Mouse (Mus musculus): ENCODE results near the gene Cacna2d2. TPM values are rescaled to one million over a fixed set of nuclear protein-coding genes. Genes with fewer than 3 reads are reported as not detected.

The Cacna2d2 gene
- polyA plus RNA-seq, 1 experiment from 2014 or later: 4.6 TPM

DNA sequence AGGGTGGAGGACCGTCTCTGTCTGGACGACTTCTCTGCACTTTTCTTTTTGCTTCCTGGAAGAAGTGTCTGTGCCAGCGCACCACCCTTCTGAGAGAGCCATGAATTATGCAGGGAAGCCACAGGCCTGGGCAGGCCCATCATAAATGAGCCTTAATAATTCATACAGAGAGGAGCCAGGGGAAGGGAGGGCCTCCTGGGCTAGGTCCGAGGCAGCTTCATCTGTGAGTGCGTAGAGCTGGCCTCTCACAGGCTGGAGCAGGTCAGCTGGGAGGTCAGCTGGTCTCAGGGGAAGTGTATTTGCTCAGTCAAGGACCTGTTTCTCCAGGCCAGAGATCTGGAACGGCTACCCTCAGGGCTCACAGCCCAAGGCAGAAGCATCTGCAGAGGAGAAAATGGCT lies 17.7 kb downstream of the Cacna2d2 start:
- no peaks in the 10 kb centered on the region for H3K36me3 ChIP-seq
- no peak overlapping the region for H3K4me2 ChIP-seq (replicated peaks)
- H3K9me3 ChIP-seq (replicated peaks): no peaks in the 10 kb centered on the region
- H3K4me1 ChIP-seq: peaks cover 13% of the 10 kb centered on the region
- 56% methylated on average over 6 of the region's 6 CpGs for WGBS
- peak; percentile 35; the same call in 1 of the 2 replicates for ATAC-seq (ENCODE audit: low FRiP score)
- H3K27ac ChIP-seq: peak overlapping the region; percentile 52; the same call in 1 of the 2 replicates
- 0 out of 2 replicates have a peak, but pooled peaks cover 3% of the 10 kb centered on the region for H3K27me3 ChIP-seq
- H3K4me3 ChIP-seq: no peak overlapping the region
- H3K9ac ChIP-seq: no peak overlapping the region

DNA sequence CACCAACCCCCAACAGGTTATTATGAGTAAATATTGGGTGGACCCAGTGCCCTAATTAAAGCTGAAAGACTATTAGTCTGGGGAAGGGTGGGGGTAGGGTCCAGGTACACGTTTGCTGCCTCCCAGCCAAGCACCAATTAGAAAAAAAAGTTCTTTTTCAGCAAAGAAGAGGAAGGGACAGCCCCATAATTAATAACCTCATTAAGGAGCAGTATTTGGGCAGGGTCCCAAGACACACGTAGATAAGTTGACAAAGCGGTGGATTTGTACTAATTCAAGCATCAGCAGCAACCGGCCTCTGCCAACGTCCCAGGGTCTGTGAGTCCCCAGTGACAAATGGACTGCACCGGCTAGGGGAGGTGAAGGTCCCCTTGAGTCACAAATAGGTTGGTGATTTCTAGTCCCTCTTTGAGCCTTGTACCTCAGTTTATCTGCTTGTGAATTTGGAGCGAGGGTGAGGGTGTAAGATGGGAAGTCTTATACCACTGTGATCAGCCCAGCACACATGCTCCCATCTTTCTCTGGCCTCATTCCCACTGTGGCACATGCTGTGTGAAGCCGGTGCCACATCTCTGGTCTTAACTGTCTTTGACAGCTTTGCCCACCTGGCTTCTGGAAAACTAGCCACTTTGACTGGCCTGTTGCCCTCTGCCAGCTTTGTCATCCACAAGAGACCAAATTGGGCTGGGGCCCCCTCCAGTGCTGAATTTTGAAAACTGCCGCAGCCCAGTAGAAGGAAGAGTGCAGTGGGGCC lies 20.3 kb downstream of the Cacna2d2 start:
- no peaks in the 10 kb centered on the region for H3K36me3 ChIP-seq
- H3K9ac ChIP-seq: no peak overlapping the region
- 0 out of 2 replicates have a peak, but pooled peaks cover 3% of the 10 kb centered on the region for H3K27me3 ChIP-seq
- no peak overlapping the region for H3K4me3 ChIP-seq
- H3K4me1 ChIP-seq: peaks cover 19% of the 10 kb centered on the region
- no peak for ATAC-seq (ENCODE audit: low FRiP score)
- 81% methylated on average over 9 of the region's 9 CpGs for WGBS
- no peak overlapping the region for H3K4me2 ChIP-seq (replicated peaks)
- H3K9me3 ChIP-seq (replicated peaks): no peaks in the 10 kb centered on the region
- H3K27ac ChIP-seq: no peak overlapping the region

DNA sequence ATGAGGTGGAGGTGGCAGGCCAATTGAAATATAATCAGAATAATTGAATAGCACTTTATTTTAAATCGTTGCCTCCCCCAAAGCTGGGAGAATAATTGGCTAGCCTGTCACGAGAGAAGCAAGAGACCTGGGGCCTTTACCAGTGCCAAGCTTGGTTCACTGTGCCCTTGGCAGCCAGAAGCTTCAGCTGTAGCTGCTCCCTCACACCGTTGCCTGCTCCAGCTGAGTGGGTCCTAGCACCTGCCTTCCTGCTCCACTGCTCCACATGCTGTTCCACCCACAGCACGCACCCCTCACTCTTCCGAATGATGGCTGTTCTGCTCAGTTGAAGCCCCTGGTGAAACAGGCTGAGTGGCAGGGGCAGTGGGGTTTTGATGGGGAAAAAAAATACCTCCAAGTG lies 21.5 kb downstream of the Cacna2d2 start:
- H3K9me3 ChIP-seq (replicated peaks): no peaks in the 10 kb centered on the region
- 69% methylated on average over 5 of the region's 5 CpGs for WGBS
- H3K4me3 ChIP-seq: no peak overlapping the region
- H3K9ac ChIP-seq: no peak overlapping the region
- no peak overlapping the region for H3K4me2 ChIP-seq (replicated peaks)
- H3K27ac ChIP-seq: no peak overlapping the region
- no peaks in the 10 kb centered on the region for H3K36me3 ChIP-seq
- 0 out of 2 replicates have a peak, but pooled peaks cover 6% of the 10 kb centered on the region for H3K27me3 ChIP-seq
- peaks cover 31% of the 10 kb centered on the region for H3K4me1 ChIP-seq
- no peak for ATAC-seq (ENCODE audit: low FRiP score)

DNA sequence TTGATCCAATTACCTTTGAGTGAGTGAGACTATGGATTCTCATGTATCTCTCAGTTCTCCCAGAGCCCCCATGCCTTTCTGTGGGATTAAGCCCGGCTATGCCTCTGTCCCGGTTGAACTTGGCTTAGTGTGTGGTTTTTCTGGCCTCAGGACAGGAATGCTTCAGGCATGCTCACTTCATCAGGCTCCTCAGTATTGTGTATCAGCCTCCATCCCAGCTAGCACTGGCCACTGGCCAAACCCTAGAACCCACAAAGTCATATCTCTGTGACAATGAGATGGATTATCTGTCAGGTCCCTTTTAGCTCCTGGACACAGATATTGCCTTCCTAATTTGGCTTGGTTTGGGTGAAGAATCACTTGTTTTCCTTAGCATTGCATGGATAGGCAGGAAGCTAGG lies 23.5 kb downstream of the Cacna2d2 start:
- no peak for ATAC-seq (ENCODE audit: low FRiP score)
- WGBS: 68% methylated on average over 2 of the region's 2 CpGs
- no peak overlapping the region for H3K4me2 ChIP-seq (replicated peaks)
- H3K27ac ChIP-seq: no peak overlapping the region
- H3K4me3 ChIP-seq: no peak overlapping the region
- no peaks in the 10 kb centered on the region for H3K9me3 ChIP-seq (replicated peaks)
- no peaks in the 10 kb centered on the region for H3K36me3 ChIP-seq
- H3K27me3 ChIP-seq: 0 out of 2 replicates have a peak, but pooled peaks cover 12% of the 10 kb centered on the region
- H3K9ac ChIP-seq: no peak overlapping the region
- peaks cover 33% of the 10 kb centered on the region for H3K4me1 ChIP-seq

DNA sequence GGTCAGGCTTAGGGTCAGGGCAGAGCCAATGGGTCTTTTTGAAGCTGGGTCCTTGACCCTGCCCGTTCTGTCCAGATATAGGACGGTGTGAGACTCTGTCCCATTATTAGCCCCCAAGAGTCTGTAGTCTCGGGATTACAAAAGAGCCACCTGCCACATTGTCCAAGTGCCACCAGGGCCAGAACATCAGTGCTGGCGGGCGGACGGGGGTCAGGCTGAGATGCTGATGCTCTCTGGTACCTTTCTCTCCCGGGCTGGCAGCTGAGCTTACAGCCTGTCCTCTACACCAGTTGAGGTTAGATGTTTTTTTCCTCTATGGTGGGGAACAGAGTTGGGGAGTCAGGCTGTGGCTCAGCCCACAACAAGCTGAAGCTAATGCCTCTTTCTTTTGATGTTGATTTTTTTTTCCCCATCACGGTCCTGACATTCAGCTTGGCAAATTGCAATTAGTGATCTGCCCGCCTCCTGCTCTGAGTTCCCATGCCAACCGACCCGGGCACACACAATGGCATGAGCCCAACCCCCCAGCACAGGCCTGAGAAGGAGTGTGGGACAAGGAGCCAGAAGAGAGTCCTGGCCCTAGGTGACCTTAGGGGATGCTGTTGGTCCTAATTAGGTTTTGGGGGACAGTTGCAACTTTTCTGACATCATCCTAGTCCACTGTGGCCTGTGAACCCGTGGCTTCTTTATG lies 25.2 kb downstream of the Cacna2d2 start:
- Histone ChIP-seq H3K36me3 (no peaks in the 10 kb centered on the region), H3K9ac (no peak overlapping the region), H3K4me2 (replicated peaks) (no peak overlapping the region), H3K27ac (no peak overlapping the region), H3K4me1 (peaks cover 50% of the 10 kb centered on the region), H3K4me3 (no peak overlapping the region), H3K27me3 (peaks cover 17% of the 10 kb centered on the region), H3K9me3 (replicated peaks) (no peaks in the 10 kb centered on the region)
- 45% methylated on average over 12 of the region's 12 CpGs for WGBS
- ATAC-seq (ENCODE audit: low FRiP score): no peak

DNA sequence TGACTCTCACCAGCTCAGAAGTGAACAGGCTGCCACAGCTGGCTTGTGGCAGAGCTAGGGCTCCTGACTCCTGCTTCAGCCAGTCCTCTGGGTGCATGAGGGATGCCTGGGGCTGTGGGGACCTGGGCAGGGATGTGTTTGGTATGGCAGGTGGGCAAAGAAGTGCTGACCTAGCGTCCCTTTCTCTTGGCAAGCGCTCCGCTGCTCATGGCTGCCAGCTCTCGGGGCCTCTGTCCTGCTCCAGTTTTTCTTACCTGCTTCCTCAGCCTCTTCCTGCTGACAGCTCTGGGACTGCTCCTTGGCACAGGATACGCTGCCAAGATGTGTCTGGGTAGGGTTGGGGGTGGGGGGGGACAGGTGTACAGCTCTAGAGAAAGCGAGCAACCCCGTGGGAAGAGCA lies 28.5 kb downstream of the Cacna2d2 start:
- no peaks in the 10 kb centered on the region for H3K36me3 ChIP-seq
- no peak overlapping the region; the same call in 1 of the 2 replicates for H3K9ac ChIP-seq
- H3K4me2 ChIP-seq (replicated peaks): no peak overlapping the region
- H3K9me3 ChIP-seq (replicated peaks): no peaks in the 10 kb centered on the region
- peak overlapping the region; percentile 55 for H3K27ac ChIP-seq
- WGBS: 83% methylated on average over 7 of the region's 7 CpGs
- peaks cover 78% of the 10 kb centered on the region for H3K4me1 ChIP-seq
- H3K4me3 ChIP-seq: no peak overlapping the region
- ATAC-seq (ENCODE audit: low FRiP score): no peak
- H3K27me3 ChIP-seq: peaks cover 14% of the 10 kb centered on the region

DNA sequence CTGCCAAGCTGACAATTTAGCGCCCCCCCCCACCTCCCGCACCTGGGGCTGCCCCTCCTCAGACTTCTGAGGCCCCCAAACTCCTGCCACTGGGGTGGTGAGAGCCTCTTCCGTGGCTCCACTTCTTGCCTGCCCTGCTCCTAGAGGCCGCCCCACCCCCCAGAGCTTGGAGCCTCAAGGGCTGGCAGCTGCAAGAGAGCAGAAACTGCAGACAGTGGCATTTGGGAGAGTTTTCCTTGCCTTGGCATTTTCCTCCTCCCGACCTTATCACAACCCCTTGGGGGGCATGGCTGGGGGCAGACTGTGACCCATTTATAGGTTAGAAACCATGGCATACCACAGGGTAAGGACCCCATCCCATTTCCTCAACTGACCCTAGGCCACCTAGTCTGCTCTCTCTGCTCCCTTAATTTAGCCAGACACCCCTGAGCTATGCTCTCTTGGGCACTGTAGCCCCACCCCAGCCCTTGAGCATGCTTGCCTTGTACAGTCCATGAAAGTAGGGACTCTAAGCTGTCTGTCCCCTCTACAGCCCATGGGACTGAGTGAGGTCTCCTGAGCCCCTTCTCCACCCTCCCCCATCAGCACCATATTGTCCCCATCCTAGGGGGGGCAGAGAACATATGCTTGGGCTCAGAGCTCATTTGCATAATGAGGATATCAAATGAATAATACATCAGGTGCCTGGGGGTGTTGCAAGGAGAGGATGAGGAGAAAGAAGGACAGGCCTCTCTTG lies 29.2 kb downstream of the Cacna2d2 start:
- H3K4me2 ChIP-seq (replicated peaks): 0 out of 2 replicates have a peak overlapping the region, but pooled peaks have one; percentile 8
- H3K27ac ChIP-seq: peak overlapping the region; percentile 82
- peaks cover 18% of the 10 kb centered on the region for H3K27me3 ChIP-seq
- peaks cover 83% of the 10 kb centered on the region for H3K4me1 ChIP-seq
- no peak overlapping the region for H3K4me3 ChIP-seq
- H3K36me3 ChIP-seq: no peaks in the 10 kb centered on the region
- WGBS: 51% methylated on average over 5 of the region's 5 CpGs
- peak; percentile 36 for ATAC-seq (ENCODE audit: low FRiP score)
- peak overlapping the region; percentile 35; the same call in 1 of the 2 replicates for H3K9ac ChIP-seq
- no peaks in the 10 kb centered on the region for H3K9me3 ChIP-seq (replicated peaks)

DNA sequence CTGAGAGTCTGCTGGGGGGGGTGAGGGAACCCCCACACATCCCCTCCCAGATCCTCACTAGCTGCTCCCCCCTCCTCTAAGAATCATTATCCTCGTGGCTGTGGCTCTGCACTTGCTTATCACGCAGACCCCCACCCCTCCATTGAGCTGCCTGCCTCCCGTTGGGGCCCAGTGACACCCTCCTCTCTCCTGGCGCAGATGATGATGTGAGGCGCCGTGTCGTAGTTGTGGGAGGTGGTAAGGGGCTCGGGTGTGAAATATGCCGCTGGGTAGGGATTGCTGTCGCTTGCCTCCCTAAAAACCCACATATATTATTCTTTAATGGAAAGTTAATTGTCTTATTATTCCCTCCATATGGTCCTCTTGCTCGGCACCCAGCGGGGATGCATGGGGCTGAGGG lies 31.0 kb downstream of the Cacna2d2 start:
- Histone ChIP-seq H3K4me2 (replicated peaks) (peak overlapping the region; percentile 8), H3K4me1 (peaks cover 88% of the 10 kb centered on the region), H3K27me3 (peaks cover 15% of the 10 kb centered on the region), H3K36me3 (no peaks in the 10 kb centered on the region), H3K9ac (0 out of 2 replicates have a peak overlapping the region, but pooled peaks have one; percentile 2), H3K27ac (peak overlapping the region; percentile 82), H3K4me3 (no peak overlapping the region), H3K9me3 (replicated peaks) (no peaks in the 10 kb centered on the region)
- ATAC-seq (ENCODE audit: low FRiP score): peak; percentile 34; the same call in 1 of the 2 replicates
- WGBS: 35% methylated on average over 12 of the region's 12 CpGs

DNA sequence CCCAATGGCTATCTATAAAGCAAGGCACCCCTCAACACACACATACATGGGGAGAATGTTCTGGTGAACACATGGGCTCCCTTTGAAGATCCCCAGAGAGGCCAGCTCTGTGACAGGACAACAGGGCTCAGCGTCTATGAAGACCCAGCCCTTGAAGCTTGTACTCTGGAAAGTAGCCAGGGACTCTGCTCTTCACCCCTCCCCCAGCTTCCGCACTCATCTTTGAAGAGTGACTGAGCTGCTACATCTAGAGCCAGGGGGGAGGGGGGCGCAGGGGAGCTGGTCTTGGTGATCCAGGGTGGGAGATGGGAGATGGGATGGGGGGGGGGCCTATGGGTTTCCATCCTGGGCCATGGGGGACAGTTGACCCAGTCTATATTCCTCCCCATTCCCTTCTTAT lies 33.1 kb downstream of the Cacna2d2 start:
- H3K9me3 ChIP-seq (replicated peaks): no peaks in the 10 kb centered on the region

DNA sequence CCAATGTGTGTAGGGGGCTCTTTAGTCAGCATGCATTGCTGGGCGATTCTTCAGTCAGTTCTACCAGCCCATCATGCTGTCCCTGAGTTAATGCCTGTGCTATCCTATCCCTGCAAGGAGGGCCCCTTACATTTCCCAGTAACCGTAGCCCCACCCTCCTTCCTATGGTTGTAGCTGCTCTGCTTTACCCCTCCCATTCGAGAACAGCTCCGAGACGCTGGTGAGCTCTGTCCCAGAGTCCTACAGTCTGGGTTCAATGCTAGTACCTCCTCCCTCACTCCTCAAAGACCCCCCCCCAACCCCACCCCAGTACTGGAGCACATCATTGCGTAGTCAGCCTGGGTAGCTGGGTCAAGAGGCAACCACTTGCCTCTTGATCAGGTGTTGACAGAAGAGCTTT lies 35.4 kb downstream of the Cacna2d2 start:
- Histone ChIP-seq H3K27ac (peak overlapping the region; percentile 79), H3K9me3 (replicated peaks) (no peaks in the 10 kb centered on the region), H3K9ac (no peak overlapping the region), H3K27me3 (0 out of 2 replicates have a peak, but pooled peaks cover 4% of the 10 kb centered on the region), H3K36me3 (no peaks in the 10 kb centered on the region), H3K4me2 (replicated peaks) (no peak overlapping the region), H3K4me1 (peaks cover 77% of the 10 kb centered on the region), H3K4me3 (no peak overlapping the region)
- WGBS: 18% methylated on average over 6 of the region's 6 CpGs
- ATAC-seq (ENCODE audit: low FRiP score): peak; percentile 59

More for the DNA sequence above, 33.1 kb downstream of the Cacna2d2 start:
- H3K4me2 ChIP-seq (replicated peaks): no peak overlapping the region
- ATAC-seq (ENCODE audit: low FRiP score): no peak
- no peaks in the 10 kb centered on the region for H3K36me3 ChIP-seq
- WGBS: 77% methylated on average over 3 of the region's 3 CpGs
- H3K27ac ChIP-seq: no peak overlapping the region; the same call in 1 of the 2 replicates
- no peak overlapping the region for H3K4me3 ChIP-seq
- no peak overlapping the region for H3K9ac ChIP-seq
- H3K4me1 ChIP-seq: peaks cover 92% of the 10 kb centered on the region
- H3K27me3 ChIP-seq: peaks cover 12% of the 10 kb centered on the region

DNA sequence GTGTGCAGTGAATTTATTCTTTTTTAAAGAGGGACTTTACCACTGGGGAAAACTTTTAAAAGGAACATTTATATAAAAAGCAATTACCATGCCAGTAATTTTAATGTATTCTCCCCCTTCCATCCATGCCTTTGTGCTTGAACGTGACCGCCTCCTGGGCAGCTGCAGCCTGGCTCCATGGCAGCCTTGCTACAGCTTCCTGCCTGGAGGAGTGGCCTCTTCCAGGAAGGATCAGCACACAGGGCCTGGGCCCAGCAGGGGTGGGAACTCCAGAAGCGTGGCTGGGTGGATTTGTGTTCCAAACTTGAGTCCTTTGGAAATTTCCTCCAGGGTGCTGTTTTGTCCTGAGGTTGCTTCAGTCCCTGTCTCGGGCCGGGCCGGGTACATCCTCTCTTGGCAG lies 35.9 kb downstream of the Cacna2d2 start:
- WGBS: 24% methylated on average over 6 of the region's 6 CpGs
- Histone ChIP-seq H3K4me1 (peaks cover 73% of the 10 kb centered on the region), H3K27ac (peak overlapping the region; percentile 79), H3K36me3 (no peaks in the 10 kb centered on the region), H3K9me3 (replicated peaks) (no peaks in the 10 kb centered on the region), H3K27me3 (0 out of 2 replicates have a peak, but pooled peaks cover 4% of the 10 kb centered on the region), H3K9ac (no peak overlapping the region), H3K4me3 (no peak overlapping the region), H3K4me2 (replicated peaks) (no peak overlapping the region)
- ATAC-seq (ENCODE audit: low FRiP score): peak; percentile 70

DNA sequence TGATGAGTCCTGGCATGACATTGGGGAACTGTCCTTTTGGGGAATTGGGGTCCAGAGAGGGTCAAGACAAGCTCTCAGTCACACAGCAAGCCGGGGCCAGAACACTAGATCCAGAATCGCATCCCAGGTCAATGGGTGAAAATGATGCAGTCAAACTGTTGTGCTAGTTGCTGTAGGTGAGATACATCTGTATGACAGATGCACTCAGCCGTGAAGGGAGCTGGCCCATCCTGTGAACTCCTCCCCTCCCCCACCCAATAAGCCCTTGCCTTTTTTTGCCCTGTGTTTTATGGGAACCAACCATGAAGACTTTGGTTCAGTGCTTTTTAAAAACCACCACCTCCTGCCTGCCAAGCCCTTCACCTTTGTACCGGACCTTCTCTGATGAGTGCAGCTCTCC lies 43.5 kb downstream of the Cacna2d2 start:
- no peak for ATAC-seq (ENCODE audit: low FRiP score)
- Histone ChIP-seq H3K9me3 (replicated peaks) (no peaks in the 10 kb centered on the region), H3K9ac (no peak overlapping the region), H3K4me1 (peaks cover 47% of the 10 kb centered on the region), H3K4me3 (no peak overlapping the region), H3K27me3 (no peaks in the 10 kb centered on the region), H3K27ac (peak overlapping the region; percentile 73; the same call in 1 of the 2 replicates), H3K4me2 (replicated peaks) (no peak overlapping the region), H3K36me3 (no peaks in the 10 kb centered on the region)
- 52% methylated on average over 4 of the region's 4 CpGs for WGBS
